Mouse (Mus musculus) embryonic fibroblast, embryonic 13.5 days (primary cell): ENCODE measurements at regions not wholly inside any gene's neighbourhood (a gene's known extent, or its start where the extent isn't known, plus 50 kb on each side); places are given as distances from the start of the nearest gene placed in this dataset.
A peak's percentile ranks its signal among the peaks of the same experiment; 100 is the strongest.

Experiments used
- H3K27ac ChIP-seq: 2 replicates; pipeline ENCODE4 v1.5.1; 2012; ENCODE audit warnings: low read length, control low read depth, inconsistent platforms; ENCODE audit not compliant: insufficient read depth
- H3K4me1 ChIP-seq: 2 replicates; pipeline ENCODE4 v1.6.1; 2011; ENCODE audit warnings: low read length; ENCODE audit not compliant: control insufficient read depth, insufficient read depth
- H3K4me3 ChIP-seq: 2 replicates; pipeline ENCODE4 v1.5.1; 2011; ENCODE audit warnings: mild to moderate bottlenecking, control low read depth, low read length; ENCODE audit not compliant: insufficient read depth
- CTCF ChIP-seq: IDR thresholded peaks from 2 replicates; pipeline ENCODE4 v1.5.1; 2011; ENCODE audit warnings: mild to moderate bottlenecking, control low read depth, low read length, moderate library complexity, borderline replicate concordance; ENCODE audit not compliant: insufficient read depth
- POLR2A ChIP-seq: IDR thresholded peaks from 2 replicates; pipeline ENCODE4 v1.6.1; 2011; ENCODE audit warnings: low read depth, mild to moderate bottlenecking, control low read depth, low read length, moderate library complexity

DNA sequence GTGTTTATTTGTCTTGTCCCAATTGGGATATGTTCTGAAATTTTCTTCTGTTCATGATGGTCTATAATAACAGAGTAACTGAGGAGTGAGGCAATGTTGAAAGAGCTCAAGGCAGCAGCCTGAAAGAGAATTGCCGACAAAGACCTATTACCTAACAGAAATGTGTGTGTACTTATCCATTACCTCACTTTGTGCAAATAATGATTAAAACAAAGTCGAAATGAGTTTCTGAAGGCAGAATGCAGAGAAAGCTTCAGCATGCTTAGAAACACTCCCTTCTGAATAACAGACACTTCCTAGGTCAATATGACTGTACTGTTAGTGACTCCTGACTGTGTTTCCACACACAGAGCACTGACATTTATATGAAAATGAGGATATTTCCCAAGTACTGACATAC is 63.0 kb downstream of the Kbtbd8 start:
- TF ChIP-seq POLR2A, result no peak
- TF ChIP-seq CTCF, result no peak
- no peak overlapping the region for H3K4me3 ChIP-seq

DNA sequence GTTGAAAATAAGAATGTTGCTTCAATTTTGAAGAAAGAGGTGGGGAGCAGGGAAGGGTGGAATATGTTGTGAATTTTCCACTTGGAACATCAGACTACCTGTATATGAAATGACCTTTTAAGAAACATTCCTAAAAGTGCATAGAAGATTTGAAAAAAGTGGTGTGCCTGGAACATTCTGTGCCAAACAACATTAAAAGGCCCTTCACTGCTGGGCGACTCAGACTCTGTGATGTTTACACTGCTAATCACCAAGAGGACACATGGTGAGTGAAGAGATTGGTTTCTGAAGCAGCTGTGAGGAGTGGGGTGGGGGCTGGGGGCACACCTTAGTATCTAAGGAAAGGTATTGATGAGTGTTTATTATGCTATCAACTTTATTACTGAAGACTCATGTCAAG is 65.2 kb downstream of the Kbtbd8 start:
- Histone ChIP-seq H3K27ac (no peak overlapping the region), H3K4me1 (no peaks in the 10 kb centered on the region), H3K4me3 (no peak overlapping the region)
- no peak for TF ChIP-seq POLR2A
- no peak for TF ChIP-seq CTCF

More for the DNA sequence above, 63.0 kb downstream of the Kbtbd8 start:
- H3K4me1 ChIP-seq, result no peaks in the 10 kb centered on the region
- no peak overlapping the region for H3K27ac ChIP-seq

DNA sequence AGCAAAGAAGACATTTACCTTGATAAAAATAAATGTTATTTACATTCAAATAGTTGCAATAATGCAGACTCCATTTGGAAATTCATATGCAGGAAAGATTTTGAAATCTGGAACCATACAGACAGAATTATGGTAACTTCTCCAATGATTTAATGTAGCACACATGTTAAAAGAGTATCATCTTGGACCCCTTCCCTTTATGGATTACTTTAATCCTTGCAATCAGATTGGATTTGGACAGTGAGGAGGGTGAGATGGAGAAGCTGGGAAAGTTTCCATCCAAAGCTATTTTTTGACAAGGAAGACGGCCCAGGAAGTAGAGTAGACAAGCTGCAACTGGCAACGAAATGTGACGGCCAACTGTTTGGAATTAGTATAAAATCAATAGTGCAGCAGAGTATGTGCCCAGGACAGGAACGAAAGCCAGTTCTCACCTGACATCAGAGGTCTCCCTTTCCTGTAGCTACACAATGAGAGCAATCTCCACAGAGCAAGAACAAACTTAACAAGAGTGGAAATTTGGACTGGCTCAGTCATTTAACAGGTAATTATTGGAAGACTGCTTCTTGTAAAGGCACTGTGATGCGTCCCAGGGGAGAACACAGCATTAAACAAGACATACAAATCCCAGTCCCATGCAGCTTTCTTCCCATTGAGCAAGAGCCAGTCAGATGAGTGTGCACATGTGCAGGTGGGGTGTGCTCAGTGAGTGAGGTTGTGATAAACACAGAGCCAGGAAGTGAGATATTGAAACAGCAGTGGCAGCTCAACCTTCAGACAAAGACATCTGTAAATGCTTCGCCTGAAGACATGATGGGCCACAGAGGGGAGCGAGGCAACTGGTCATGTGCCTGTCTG is 68.3 kb downstream of the Kbtbd8 start:
- Histone ChIP-seq H3K4me3 (no peak overlapping the region), H3K27ac (no peak overlapping the region), H3K4me1 (no peaks in the 10 kb centered on the region)
- TF ChIP-seq CTCF, result no peak
- no peak for TF ChIP-seq POLR2A

- H3K27ac ChIP-seq, result no peak overlapping the region
- TF ChIP-seq POLR2A (no peak), CTCF (no peak)
- no peaks in the 10 kb centered on the region for H3K4me1 ChIP-seq
- H3K4me3 ChIP-seq, result no peak overlapping the region
These were observed 79.6 kb downstream of the Kbtbd8 start for GRCm38 (mm10) chr6:95196631-95197030.

- H3K4me3 ChIP-seq, result no peak overlapping the region
- no peak overlapping the region for H3K27ac ChIP-seq
- TF ChIP-seq POLR2A (no peak), CTCF (no peak)
- H3K4me1 ChIP-seq, result no peaks in the 10 kb centered on the region
These were observed 81.6 kb downstream of the Kbtbd8 start for GRCm38 (mm10) chr6:95198611-95199010.

- Histone ChIP-seq H3K4me3 (no peak overlapping the region), H3K27ac (no peak overlapping the region), H3K4me1 (no peaks in the 10 kb centered on the region)
- TF ChIP-seq CTCF, result no peak
- no peak for TF ChIP-seq POLR2A
These were observed 85.3 kb downstream of the Kbtbd8 start for GRCm38 (mm10) chr6:95202291-95202790.

DNA sequence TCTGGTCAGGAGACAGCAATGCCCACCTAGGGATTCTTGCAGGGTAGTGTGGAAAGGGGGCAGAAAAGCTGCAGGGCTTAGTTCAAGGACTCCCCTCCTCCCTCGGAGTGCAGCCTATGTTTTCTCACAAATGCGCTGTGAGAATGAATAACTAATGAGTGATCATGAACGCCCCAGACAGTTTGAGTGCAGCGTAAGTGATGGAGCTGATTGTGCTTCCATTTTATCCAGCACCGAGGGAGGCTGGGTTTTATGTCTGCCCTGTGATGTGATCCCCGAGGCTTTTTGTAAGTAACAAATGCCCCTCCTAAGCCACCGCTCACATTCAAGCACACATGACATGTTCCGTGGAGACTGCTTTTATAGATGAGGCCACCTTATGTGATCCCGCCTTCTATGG is 85.9 kb downstream of the Kbtbd8 start:
- Histone ChIP-seq H3K4me1 (no peaks in the 10 kb centered on the region), H3K27ac (no peak overlapping the region), H3K4me3 (no peak overlapping the region)
- TF ChIP-seq CTCF (no peak), POLR2A (no peak)

GRCm38 (mm10) chr6:95204231-95204630 is 87.2 kb downstream of the Kbtbd8 start:
- no peak for TF ChIP-seq POLR2A
- TF ChIP-seq CTCF, result no peak

GRCm38 (mm10) chr6:95207063-95207462 is 90.0 kb downstream of the Kbtbd8 start:
- TF ChIP-seq CTCF, result peak; percentile 22; the same call in 1 of the 2 replicates
- TF ChIP-seq POLR2A, result no peak
- H3K27ac ChIP-seq, result no peak overlapping the region

More at GRCm38 (mm10) chr6:95204231-95204630, 87.2 kb downstream of the Kbtbd8 start:
- Histone ChIP-seq H3K4me3 (no peak overlapping the region), H3K4me1 (no peaks in the 10 kb centered on the region), H3K27ac (no peak overlapping the region)

GRCm38 (mm10) chr6:95217431-95217830 is 100.4 kb downstream of the Kbtbd8 start:
- TF ChIP-seq POLR2A (no peak), CTCF (no peak)
- H3K4me1 ChIP-seq, result no peaks in the 10 kb centered on the region
- no peak overlapping the region for H3K27ac ChIP-seq
- H3K4me3 ChIP-seq, result no peak overlapping the region

More at GRCm38 (mm10) chr6:95207063-95207462, 90.0 kb downstream of the Kbtbd8 start:
- Histone ChIP-seq H3K4me1 (no peaks in the 10 kb centered on the region), H3K4me3 (no peak overlapping the region)

GRCm38 (mm10) chr6:95218830-95219229 is 101.8 kb downstream of the Kbtbd8 start:
- no peaks in the 10 kb centered on the region for H3K4me1 ChIP-seq
- no peak overlapping the region for H3K4me3 ChIP-seq
- TF ChIP-seq POLR2A, result no peak
- TF ChIP-seq CTCF, result no peak
- H3K27ac ChIP-seq, result no peak overlapping the region
